Mouse (Mus musculus): ENCODE results near the gene Timm29. TPM values are rescaled to one million over a fixed set of nuclear protein-coding genes. Genes with fewer than 3 reads are reported as not detected.

Timm29 gene
- polyA plus RNA-seq, 1 experiment from 2014 or later: 54.6 TPM

DNA sequence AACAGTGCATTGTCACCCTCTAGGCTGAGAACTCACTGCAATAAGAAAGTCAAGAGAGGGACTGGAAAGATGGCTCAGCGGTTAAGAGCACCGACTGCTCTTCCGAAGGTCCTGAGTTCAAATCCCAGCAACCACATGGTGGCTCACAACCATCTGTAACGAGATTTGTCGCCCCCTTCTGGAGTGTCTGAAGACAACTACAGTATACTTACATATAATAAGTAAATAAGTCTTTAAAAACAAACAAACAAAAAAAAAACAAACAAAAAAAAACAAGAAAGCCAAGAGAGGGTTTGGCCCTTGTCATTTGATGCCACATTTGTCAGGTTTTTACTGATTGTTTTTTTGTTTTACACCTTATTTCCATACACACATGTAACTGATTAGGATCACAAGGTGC, 11.6 kb downstream of the Timm29 start:
- no peaks in the 10 kb centered on the region for H3K9me3 ChIP-seq
- 70% methylated on average over 5 of the region's 5 CpGs for WGBS
- no peak overlapping the region for H3K9ac ChIP-seq
- no peaks in the 10 kb centered on the region for H3K36me3 ChIP-seq
- no peak overlapping the region for H3K27ac ChIP-seq (replicated peaks)
- H3K4me2 ChIP-seq: no peak overlapping the region
- no peak overlapping the region for H3K4me3 ChIP-seq
- no peaks in the 10 kb centered on the region; the same call in 1 of the 2 replicates for H3K4me1 ChIP-seq (replicated peaks)
- no peaks in the 10 kb centered on the region for H3K27me3 ChIP-seq
- no peak for ATAC-seq (ENCODE audit: low read depth)

DNA sequence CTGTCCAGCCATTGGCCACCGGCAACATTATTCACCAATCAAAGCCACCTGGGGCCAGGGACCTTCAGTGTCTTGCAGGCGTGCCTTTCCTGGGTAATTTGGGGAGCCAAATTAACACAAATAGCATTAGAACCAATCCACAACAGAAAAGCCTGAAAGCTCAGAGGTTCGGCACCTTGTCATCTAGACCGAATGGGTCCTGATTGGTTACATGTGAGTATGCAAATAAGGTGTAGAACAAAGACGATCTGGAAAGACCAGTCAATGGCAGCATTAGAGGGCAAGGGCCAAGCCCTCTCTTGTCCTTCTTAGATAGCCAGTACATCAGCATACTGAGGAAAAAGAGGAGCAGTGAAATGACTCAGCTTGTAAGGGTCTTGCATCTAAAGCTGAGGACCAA, 13.3 kb downstream of the Timm29 start:
- 70% methylated on average over 5 of the region's 5 CpGs for WGBS
- H3K4me2 ChIP-seq: no peak overlapping the region
- no peak overlapping the region for H3K9ac ChIP-seq
- H3K9me3 ChIP-seq: no peaks in the 10 kb centered on the region
- H3K27ac ChIP-seq (replicated peaks): no peak overlapping the region
- H3K4me3 ChIP-seq: no peak overlapping the region
- no peaks in the 10 kb centered on the region; the same call in 1 of the 2 replicates for H3K4me1 ChIP-seq (replicated peaks)
- no peaks in the 10 kb centered on the region for H3K27me3 ChIP-seq
- no peaks in the 10 kb centered on the region for H3K36me3 ChIP-seq
- ATAC-seq (ENCODE audit: low read depth): no peak

DNA sequence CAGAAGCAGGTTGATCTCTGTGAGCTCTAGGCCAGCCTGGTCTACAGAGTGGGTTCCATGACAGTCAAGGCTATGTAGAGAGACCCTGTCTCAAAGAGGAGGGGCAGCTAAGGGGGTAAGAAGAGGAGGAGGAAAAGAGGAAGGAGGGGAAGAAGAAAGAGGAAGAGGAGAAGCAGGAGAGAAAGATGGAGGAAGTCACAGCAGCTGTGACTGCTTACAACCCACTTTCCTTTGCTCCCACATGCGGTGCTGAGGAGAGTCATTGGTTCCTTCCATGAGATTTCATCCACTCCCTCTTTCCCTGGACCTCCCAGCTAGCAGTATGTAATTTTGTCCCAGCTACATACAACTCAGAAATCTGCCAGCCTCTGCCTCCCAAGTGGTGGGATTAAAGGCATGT, 14.1 kb downstream of the Timm29 start:
- no peak for ATAC-seq (ENCODE audit: low read depth)
- Histone ChIP-seq H3K27ac (replicated peaks) (no peak overlapping the region), H3K9ac (no peak overlapping the region), H3K9me3 (no peaks in the 10 kb centered on the region), H3K36me3 (no peaks in the 10 kb centered on the region), H3K4me2 (no peak overlapping the region), H3K27me3 (no peaks in the 10 kb centered on the region), H3K4me1 (replicated peaks) (no peaks in the 10 kb centered on the region; the same call in 1 of the 2 replicates), H3K4me3 (no peak overlapping the region)
- 78% methylated on average over 1 of the region's 1 CpGs for WGBS

DNA sequence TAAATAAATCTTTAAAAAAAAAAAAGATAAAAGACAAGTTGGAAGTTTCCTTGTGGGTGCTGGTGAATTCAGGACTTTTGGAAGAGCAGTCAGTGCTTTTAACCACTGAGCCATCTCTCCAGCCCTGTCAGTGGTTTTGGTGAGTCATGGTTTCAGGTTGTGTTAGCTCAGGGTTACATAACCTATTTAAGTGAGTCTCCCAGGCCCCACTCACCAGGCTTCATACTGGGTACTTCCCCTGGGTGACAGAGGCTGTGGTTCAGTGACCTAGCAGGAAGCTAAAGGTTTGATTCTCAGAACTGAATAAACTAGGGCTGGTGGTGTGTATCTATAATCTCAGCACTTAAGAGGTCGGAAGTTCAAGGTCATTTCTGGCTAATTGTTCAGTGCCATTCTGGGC, 17.3 kb downstream of the Timm29 start:
- ATAC-seq (ENCODE audit: low read depth): no peak
- Histone ChIP-seq H3K4me1 (replicated peaks) (peaks cover 2% of the 10 kb centered on the region; the same call in 1 of the 2 replicates), H3K27ac (replicated peaks) (no peak overlapping the region), H3K9me3 (no peaks in the 10 kb centered on the region), H3K27me3 (no peaks in the 10 kb centered on the region), H3K36me3 (no peaks in the 10 kb centered on the region), H3K4me3 (no peak overlapping the region), H3K9ac (no peak overlapping the region), H3K4me2 (no peak overlapping the region)
- WGBS: 95% methylated on average over 1 of the region's 1 CpGs

DNA sequence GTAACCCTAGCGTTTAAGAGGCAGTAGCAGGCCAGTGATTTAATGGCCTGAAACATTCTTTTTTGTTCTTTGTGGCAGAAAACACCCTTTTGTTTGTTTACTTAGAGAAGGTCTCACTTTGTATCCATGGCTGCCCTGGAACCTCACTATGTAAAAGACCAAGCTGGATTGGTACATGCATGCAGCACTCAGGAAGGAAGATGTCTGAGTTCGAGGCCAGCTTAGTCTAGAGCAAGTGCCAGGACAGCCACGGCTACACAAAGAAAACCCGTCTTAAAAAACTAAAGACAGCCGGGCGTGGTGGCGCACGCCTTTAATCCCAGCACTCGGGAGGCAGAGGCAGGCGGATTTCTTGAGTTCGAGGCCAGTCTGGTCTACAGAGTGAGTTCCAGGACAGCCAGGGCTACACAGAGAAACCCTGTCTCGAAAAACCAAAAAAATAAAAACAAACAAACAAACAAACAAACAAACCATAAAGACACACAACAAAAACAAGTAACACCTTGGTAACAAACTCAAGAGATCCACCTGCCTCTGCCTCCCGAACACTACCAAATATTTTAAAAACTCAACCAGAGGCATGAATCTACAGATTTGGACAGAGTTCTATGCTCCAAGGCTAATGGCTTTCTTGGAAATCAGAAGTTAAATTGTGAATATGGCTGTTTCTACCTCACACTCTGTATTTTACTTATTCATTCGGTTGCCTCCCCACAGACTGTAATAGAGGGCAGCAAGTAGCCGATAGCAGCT, 22.5 kb downstream of the Timm29 start:
- Histone ChIP-seq H3K9me3 (no peaks in the 10 kb centered on the region), H3K27me3 (no peaks in the 10 kb centered on the region), H3K4me2 (peak overlapping the region; percentile 88), H3K4me3 (peak overlapping the region; percentile 77), H3K9ac (peak overlapping the region; percentile 75), H3K4me1 (replicated peaks) (peaks cover 35% of the 10 kb centered on the region), H3K27ac (replicated peaks) (peak overlapping the region; percentile 96), H3K36me3 (0 out of 2 replicates have a peak, but pooled peaks cover 3% of the 10 kb centered on the region)
- 72% methylated on average over 15 of the region's 15 CpGs for WGBS
- no peak for ATAC-seq (ENCODE audit: low read depth)

DNA sequence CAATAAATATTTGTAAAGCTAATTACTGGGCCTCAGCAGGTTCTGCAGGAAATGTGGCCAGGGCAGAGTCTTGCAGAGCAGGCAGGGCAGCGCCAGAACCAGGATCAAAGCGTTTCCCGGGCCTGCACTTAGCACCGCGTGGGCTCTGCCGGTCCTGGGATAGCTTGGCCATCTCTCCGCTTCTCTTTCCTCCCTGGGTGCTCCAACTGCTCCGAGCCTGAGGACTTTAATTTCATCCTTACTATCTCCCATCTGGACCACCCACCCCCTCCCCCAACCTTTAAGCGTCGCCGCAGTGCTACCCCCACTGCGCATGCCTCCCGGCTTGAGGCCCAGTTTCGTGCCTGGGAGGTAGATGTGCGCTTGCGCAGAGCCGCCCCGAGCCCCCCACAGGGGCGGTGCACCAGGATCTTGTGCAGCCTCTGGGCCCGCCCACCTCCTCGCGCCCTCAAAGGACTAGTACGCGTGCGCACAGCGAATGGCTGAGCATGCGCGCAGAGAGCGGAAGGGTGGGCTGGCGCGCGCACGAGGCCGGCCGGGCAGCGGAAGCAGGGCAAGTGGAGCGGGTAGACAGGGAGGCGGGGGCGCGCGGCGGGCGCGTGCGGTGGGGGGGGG, 23.2 kb downstream of the Timm29 start, which contains the start of gene Smarca4:
Smarca4 (plus strand) TSS at position 553 of the 615 bp plus-strand sequence.
- peak within 1 kb of the TSS; percentile 88 for H3K4me2 ChIP-seq
- H3K36me3 ChIP-seq: 0 out of 2 replicates have a peak, but pooled peaks cover 3% of the 10 kb centered on the region
- ATAC-seq (ENCODE audit: low read depth): peak; percentile 96
- H3K27ac ChIP-seq (replicated peaks): peak within 1 kb of the TSS; percentile 100
- H3K9me3 ChIP-seq: no peaks in the 10 kb centered on the region
- peak within 1 kb of the TSS; percentile 95 for H3K9ac ChIP-seq
- under 1% methylated on average over 45 of the region's 45 CpGs for WGBS
- peak within 1 kb of the TSS; percentile 77 for H3K4me3 ChIP-seq
- H3K4me1 ChIP-seq (replicated peaks): peaks cover 39% of the 10 kb centered on the region
- H3K27me3 ChIP-seq: no peaks in the 10 kb centered on the region

DNA sequence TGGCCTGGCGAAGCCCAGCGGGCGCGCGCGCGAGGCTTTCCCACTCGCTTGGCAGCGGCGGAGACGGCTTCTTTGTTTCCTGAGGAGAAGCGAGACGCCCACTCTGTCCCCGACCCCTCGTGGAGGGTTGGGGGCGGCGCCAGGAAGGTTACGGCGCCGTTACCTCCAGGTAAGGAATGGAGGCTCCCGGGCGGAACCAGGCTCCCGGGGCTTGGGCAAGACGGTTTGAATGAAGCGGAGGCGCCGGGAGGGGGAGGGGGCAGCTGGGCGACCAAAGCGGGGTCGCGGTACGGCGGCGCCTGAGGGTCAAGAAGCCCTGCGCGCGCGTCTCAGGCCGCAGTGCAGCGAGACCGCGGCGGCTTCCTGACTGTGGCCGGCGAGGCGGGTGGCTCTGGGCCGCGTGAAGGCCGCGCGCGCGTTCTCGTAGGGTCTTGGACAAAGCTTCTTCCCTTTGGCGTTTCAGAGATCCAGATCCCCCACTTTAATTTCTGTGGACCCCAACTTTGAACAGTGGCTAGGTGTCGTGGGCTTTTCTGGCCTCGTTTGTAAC, 23.8 kb downstream of the Timm29 start:
- peak; percentile 86 for ATAC-seq (ENCODE audit: low read depth)
- WGBS: under 1% methylated on average over 57 of the region's 57 CpGs
- H3K9ac ChIP-seq: peak overlapping the region; percentile 95

DNA sequence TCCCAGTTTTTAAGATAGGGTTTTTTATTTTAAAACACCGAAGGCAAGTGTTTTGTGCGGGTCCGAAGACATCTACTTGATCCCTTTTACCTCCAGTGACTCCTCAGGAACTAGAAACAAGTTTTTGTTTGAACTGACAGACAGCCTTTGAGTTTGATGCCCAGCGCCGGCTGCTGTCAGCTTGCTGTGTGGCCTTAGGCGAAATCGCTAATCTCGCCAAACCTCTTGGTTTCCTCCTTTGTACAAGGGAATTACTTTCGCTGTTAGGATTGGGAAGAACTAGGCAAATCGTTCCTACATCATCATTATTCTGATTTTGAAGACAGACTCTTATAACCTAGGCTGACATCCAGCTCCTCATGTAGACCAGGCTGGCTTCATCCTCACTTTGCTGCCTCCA, 24.5 kb downstream of the Timm29 start:
- peak overlapping the region; percentile 88 for H3K4me2 ChIP-seq
- H3K9me3 ChIP-seq: no peaks in the 10 kb centered on the region
- H3K27ac ChIP-seq (replicated peaks): peak overlapping the region; percentile 100
- H3K27me3 ChIP-seq: no peaks in the 10 kb centered on the region
- 8% methylated on average over 10 of the region's 10 CpGs for WGBS
- no peak for ATAC-seq (ENCODE audit: low read depth)
- 0 out of 2 replicates have a peak, but pooled peaks cover 3% of the 10 kb centered on the region for H3K36me3 ChIP-seq
- H3K4me1 ChIP-seq (replicated peaks): peaks cover 39% of the 10 kb centered on the region
- peak overlapping the region; percentile 77 for H3K4me3 ChIP-seq
- peak overlapping the region; percentile 95 for H3K9ac ChIP-seq

More for the DNA sequence above, 23.8 kb downstream of the Timm29 start:
- Histone ChIP-seq H3K9me3 (no peaks in the 10 kb centered on the region), H3K36me3 (0 out of 2 replicates have a peak, but pooled peaks cover 3% of the 10 kb centered on the region), H3K4me3 (peak overlapping the region; percentile 77), H3K4me2 (peak overlapping the region; percentile 88), H3K27me3 (no peaks in the 10 kb centered on the region), H3K27ac (replicated peaks) (peak overlapping the region; percentile 100), H3K4me1 (replicated peaks) (peaks cover 39% of the 10 kb centered on the region)

DNA sequence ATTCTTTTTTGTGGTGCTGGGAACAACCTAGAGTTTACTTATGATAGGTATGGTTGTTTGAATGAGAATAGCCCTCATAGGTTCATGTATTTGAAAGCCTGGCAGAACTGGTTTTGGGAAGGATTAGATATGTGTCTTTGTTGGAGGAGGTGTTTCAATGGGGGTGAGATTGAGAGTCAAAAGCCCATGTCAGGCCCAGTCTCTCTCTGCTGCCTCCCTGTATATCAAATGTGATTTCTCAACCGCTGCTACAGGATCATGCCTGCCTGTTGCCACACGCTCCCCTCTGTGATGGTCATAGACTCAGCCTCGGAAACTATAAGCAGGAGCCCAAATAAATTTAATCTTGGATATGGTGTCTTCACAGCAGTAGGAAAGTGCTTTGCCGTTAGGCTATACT, 27.7 kb downstream of the Timm29 start:
- Histone ChIP-seq H3K4me2 (no peak overlapping the region), H3K9me3 (no peaks in the 10 kb centered on the region), H3K4me3 (no peak overlapping the region), H3K4me1 (replicated peaks) (peaks cover 49% of the 10 kb centered on the region), H3K36me3 (0 out of 2 replicates have a peak, but pooled peaks cover 7% of the 10 kb centered on the region), H3K27me3 (no peaks in the 10 kb centered on the region), H3K27ac (replicated peaks) (no peak overlapping the region), H3K9ac (no peak overlapping the region)
- ATAC-seq (ENCODE audit: low read depth): no peak
- 88% methylated on average over 4 of the region's 4 CpGs for WGBS

DNA sequence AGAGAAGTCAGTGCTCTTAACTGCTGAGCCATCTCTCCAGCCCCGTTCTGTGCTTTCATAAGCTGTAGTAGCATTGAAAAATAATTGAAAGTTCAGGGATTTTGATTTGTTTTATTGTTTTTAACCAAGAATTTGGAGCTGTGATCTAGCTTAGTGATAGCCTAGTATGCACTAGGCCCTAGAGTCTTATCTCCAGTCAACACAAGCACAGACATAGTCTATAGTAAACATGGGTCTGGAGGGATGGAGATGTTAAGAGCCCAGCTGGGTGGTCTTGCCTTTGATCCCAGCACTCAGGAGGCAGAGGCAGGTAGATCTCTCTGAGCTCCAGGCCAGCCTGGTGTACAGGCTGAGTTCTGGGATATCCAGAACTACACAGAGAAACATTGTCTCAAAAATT, 30.2 kb downstream of the Timm29 start:
- no peak overlapping the region for H3K4me3 ChIP-seq
- no peak overlapping the region for H3K9ac ChIP-seq
- no peaks in the 10 kb centered on the region for H3K9me3 ChIP-seq
- peaks cover 53% of the 10 kb centered on the region for H3K4me1 ChIP-seq (replicated peaks)
- ATAC-seq (ENCODE audit: low read depth): no peak
- no peaks in the 10 kb centered on the region for H3K27me3 ChIP-seq
- no peak overlapping the region for H3K27ac ChIP-seq (replicated peaks)
- WGBS: 89% methylated on average over 1 of the region's 1 CpGs
- H3K4me2 ChIP-seq: no peak overlapping the region
- H3K36me3 ChIP-seq: 0 out of 2 replicates have a peak, but pooled peaks cover 7% of the 10 kb centered on the region

DNA sequence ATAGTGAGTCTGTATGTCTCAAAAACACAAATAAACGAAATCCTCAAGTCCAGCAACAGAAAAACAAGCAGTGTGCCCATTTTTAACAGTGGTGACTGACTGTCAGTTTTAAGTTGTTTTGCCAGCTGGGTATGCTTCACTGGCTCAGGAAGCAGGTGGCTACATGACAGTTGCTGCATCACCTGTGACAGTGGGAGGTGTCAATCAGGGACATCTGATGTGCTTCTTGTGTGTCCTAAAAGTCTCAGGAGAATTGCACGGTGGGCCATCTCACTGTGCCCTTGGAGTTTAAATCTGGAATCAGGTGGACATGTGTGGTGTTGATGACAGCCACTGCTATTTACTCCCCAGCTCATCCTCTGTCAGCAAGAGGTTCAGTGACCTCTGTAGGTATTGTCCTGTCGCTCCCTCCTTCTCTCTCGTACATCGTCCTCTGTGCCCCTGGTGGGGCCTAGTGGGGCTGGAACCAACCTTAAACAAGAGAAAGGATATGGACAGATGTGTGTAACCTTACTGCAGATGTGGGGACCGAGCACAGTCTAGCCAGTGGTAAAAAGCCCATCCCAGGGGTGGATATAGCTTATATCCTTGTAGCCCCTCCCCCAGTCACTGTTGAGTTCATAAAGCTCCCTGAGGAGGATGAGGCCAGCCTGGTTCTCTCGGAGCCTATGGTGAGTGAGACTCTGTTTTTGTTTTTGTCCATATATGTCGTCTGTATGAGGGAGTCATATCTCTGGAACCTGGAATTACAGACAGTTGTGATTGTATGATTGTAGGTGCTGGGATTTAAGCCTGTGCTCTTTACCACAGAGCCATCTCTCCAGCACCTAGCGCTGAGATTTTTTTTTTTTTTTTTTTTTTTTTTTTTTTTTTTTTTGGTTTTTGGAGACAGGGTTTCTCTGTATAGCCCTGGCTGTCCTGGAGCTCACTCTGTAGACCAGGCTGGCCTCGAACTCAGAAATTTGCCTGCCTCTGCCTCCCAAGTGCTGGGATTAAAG, 33.1 kb downstream of the Timm29 start:
- H3K4me1 ChIP-seq (replicated peaks): peaks cover 32% of the 10 kb centered on the region
- no peak overlapping the region for H3K4me3 ChIP-seq
- H3K27me3 ChIP-seq: no peaks in the 10 kb centered on the region
- H3K4me2 ChIP-seq: no peak overlapping the region
- H3K9me3 ChIP-seq: no peaks in the 10 kb centered on the region
- WGBS: 86% methylated on average over 10 of the region's 10 CpGs
- no peak overlapping the region for H3K27ac ChIP-seq (replicated peaks)
- no peak overlapping the region for H3K9ac ChIP-seq
- no peak for ATAC-seq (ENCODE audit: low read depth)
- H3K36me3 ChIP-seq: 0 out of 2 replicates have a peak, but pooled peaks cover 4% of the 10 kb centered on the region
